Mouse (Mus musculus) embryonic fibroblast, embryonic 13.5 days (primary cell): Measurements from ENCODE around the gene Zfyve21.

Experiments used
- CTCF ChIP-seq: IDR thresholded peaks from 2 replicates; pipeline ENCODE4 v1.5.1; 2011; ENCODE audit warnings: mild to moderate bottlenecking, control low read depth, low read length, moderate library complexity, borderline replicate concordance; ENCODE audit not compliant: insufficient read depth
- POLR2A ChIP-seq: IDR thresholded peaks from 2 replicates; pipeline ENCODE4 v1.6.1; 2011; ENCODE audit warnings: low read depth, mild to moderate bottlenecking, control low read depth, low read length, moderate library complexity

DNA sequence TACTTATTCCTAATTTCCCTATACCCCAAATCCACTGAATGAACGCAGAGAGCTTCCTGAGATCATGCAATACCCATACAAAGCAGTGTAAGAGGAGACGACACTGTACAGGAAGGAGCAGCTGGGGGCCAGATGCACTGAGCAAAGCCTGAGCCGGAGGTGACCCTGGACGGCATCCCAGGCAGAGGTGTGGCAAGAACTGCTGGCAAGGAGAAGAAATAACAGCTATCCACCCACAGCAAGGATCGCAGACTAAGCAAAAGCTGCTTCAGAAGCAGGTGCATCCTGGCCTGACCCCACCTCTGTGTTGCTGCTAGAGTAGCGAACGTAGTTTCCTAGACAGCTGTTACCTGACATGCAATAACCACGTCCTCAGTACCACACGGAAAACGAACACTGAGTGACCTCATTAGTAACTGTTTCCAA is 39.1 kb downstream of the Zfyve21 start:
- TF ChIP-seq CTCF (no peak), POLR2A (no peak)
